Mouse (Mus musculus): ENCODE measurements around the gene Macf1.
A peak's percentile ranks its signal among the peaks of the same experiment; 100 is the strongest.

DNA sequence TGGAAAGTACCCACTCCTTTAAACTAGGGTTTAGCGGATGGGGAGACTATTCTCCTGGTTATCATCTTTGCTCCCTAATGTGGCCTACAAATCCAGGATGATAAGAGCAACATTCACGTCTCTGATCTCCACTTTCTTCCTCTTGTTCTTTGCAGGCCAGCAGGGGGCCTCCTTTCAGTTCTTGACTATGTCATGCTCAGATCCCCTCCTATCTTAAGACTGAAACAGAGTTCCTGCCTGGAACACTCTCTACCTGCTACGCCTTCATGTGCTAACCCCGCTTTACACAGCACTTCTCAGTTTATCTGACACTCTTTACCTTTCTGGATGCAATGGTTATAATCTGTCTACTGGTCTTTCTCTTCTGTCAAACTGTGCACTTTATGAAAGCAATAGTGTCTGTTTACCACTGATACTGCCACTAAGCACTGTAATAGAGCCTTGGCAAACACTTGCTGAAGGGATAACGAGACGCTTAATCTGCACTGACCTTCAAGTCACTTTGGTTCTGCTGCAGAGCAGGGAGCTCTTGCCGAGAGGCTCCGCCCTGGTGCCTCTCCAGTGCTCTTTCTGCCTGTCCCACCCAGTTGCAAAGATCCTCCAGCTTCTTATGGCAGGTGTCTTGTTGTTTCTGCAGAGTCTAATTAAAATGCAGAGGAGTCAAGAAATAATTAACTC, 223.4 kb downstream of the Macf1 start:
- TF ChIP-seq CTCF (conservative IDR thresholded peaks at IDR 0.05; ENCODE audit: insufficient read depth, insufficient read length, low read depth, low read length) (0 out of 2 replicates have a peak, but pooled peaks have one; percentile 20), POLR2A (IDR thresholded peaks at IDR 0.05; ENCODE audit: low read depth, low read length) (no peak)
